Mouse (Mus musculus) hindbrain, embryonic 10.5 days (tissue): Measurements from ENCODE around the gene Gabrd. TPM values are rescaled to one million over a fixed set of nuclear protein-coding genes. Genes with fewer than 3 reads are reported as not detected.
"Not testable (repeated sequence)": the region's sequence is repeated elsewhere in the genome, so short reads cannot be mapped to it uniquely, and the experiment has no call there.

Experiments
- DNase-seq: peaks from one replicate; pipeline ENCODE4 v3.0.0-alpha.2; 2017; ENCODE audit warnings: low spot score
- H3K27ac ChIP-seq: fragments of 300-500 bp; sonication (generic); 2 replicates; pipeline ENCODE4 v1.5.1; 2016; ENCODE audit warnings: mild to moderate bottlenecking, moderate library complexity
- H3K27me3 ChIP-seq: fragments of 300-500 bp; sonication (generic); 2 replicates; pipeline ENCODE4 v1.6.1; 2016; ENCODE audit warnings: mild to moderate bottlenecking; ENCODE audit not compliant: poor library complexity, insufficient read depth, severe bottlenecking
- H3K36me3 ChIP-seq: fragments of 300-500 bp; sonication (generic); 2 replicates; pipeline ENCODE4 v1.6.1; 2016; ENCODE audit warnings: mild to moderate bottlenecking, moderate library complexity
- H3K4me1 ChIP-seq: fragments of 300-500 bp; sonication (generic); replicated peaks from 2 replicates; pipeline ENCODE4 v1.6.1; 2016; ENCODE audit warnings: mild to moderate bottlenecking
- H3K4me3 ChIP-seq: fragments of 300-500 bp; sonication (generic); 2 replicates; pipeline ENCODE4 v1.5.1; 2016; ENCODE audit warnings: mild to moderate bottlenecking, moderate library complexity
- H3K9me3 ChIP-seq: fragments of 300-500 bp; sonication (generic); 2 replicates; pipeline ENCODE4 v1.6.1; 2016; ENCODE audit warnings: mild to moderate bottlenecking, moderate library complexity
- WGBS: fragments of 180-500 bp; shearing (Covaris S2); methylation state at CpG from one replicate; pipeline ENCODE4 v1.1.7; 2016; 5-methylcytosine and 5-hydroxymethylcytosine counted together
- polyA plus RNA-seq: library from polyadenylated mRNA; unstranded; fragments of >200 nt; fragmentation: Nextera tagmentation; extraction: Ambion mirVana; gene quantifications from 2 replicates; pipeline ENCODE4 v1.2.1, GENCODE M21; 2016

The Gabrd gene
- polyA plus RNA-seq, result not detected in 2 replicates

DNA sequence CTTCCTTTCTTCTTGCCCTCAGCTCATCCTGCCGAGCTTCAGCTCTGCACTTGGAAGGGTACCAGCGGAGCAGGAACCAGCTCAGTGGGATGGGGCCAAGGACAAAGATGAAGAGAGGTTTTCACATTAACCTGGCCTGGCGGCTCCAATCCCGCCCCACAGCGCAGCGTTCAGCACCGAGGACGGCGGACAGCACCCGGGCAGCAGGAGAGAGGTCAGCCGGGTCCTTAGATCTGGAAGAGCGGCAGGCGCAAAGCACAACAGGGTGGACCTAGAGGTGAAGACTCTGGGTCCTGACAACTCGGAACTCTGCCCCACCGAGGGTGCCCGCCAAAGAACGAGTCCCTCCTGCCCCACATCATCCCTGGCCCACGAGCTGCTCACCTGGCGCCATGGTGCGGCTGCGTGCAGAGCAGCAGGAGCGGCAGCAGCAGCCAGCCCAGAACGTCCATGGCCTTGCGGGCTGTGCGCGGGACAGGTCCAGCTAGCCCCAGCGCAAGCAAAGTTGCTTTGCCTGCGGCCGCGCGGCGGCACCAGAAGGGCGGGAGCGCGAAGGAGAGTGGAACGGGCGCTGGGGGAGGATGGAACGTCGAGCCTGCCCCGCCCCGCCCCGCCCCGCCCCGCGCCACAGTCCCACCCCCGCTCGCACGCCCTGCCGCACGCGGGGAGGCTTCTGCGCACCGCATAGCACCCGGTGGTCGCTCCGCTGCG lies at the start of gene Gabrd:
Gene Gabrd (minus strand): TSS at position 602 of the 711 bp plus-strand sequence.
- Histone ChIP-seq H3K36me3 (no peaks in the 10 kb centered on the region), H3K27ac (no peak within 1 kb of the TSS), H3K27me3 (peaks cover 53% of the 10 kb centered on the region), H3K4me1 (peaks cover 11% of the 10 kb centered on the region), H3K9me3 (no peaks in the 10 kb centered on the region), H3K4me3 (peak within 1 kb of the TSS; percentile 52)
- peak; percentile 73 for DNase-seq
- 1% methylated on average over 54 of the region's 57 CpGs for WGBS

DNA sequence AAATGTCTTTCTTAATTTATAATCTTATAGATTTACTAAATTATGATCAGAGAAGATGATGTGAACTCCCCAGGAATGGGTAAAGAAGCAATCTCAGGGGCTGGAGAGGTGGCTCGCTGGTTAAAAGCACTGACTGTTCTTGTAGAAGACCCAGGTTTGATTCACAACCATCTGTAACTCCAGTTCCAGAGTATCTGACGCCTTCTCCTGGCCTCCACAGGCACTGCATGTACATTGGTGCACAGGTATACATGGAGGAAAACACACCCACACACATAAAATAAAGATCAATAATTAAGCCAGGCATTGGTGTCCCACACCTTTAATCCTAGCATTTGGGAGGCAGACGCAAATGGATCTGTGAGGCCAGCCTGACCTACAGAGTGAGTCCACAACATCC lies 44.9 kb upstream of the Gabrd start:
- H3K27ac ChIP-seq, result no peak overlapping the region
- no peaks in the 10 kb centered on the region for H3K4me1 ChIP-seq
- no peak overlapping the region for H3K4me3 ChIP-seq
- WGBS, result 71% methylated on average over 3 of the region's 3 CpGs
- DNase-seq, result no peak
- H3K36me3 ChIP-seq, result no peaks in the 10 kb centered on the region
- H3K27me3 ChIP-seq, result no peaks in the 10 kb centered on the region
- H3K9me3 ChIP-seq, result no peaks in the 10 kb centered on the region

DNA sequence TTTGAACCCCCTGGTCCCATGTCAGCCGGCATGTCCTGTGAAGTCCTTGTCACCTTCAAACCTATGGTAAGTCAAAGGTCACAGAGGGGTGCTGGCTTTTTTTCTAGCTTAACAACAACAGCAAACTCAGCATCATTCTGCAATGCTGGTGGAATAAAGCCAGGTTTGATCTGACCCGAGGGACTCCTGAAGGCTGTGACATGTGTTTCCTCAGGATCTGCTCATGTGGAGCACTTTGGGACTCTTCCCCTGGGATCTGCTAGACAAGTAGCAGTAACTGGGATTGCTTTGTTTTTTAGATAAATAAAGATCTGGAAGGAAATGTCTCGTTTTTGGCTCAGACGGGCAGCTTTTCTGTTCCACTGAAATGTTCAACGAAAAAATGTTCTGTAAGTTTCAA lies 36.1 kb upstream of the Gabrd start:
- Histone ChIP-seq H3K9me3 (0 out of 2 replicates have a peak, but pooled peaks cover 5% of the 10 kb centered on the region), H3K4me3 (no peak overlapping the region), H3K36me3 (no peaks in the 10 kb centered on the region), H3K4me1 (no peaks in the 10 kb centered on the region), H3K27ac (no peak overlapping the region), H3K27me3 (no peaks in the 10 kb centered on the region)
- WGBS, result 76% methylated on average over 5 of the region's 5 CpGs
- DNase-seq, result no peak

DNA sequence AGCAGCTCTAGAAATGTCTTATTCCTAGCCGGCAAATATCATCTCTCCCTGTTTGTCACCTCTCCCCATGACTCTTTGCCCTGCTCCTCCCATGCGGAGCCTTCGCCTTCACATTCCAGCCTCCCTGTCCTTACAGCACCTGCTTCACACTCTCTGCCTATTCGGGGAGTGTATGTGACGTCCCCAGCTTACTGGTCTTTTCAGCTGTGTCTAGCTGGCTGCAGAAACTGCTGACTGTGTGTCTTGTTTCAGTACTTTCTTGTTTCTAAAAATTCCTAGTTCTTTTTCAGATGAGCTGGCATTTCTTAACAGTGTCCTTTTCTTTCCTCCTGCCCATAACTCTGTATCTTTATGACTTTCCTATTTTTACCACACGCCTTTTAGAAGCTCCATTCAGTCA lies 34.4 kb upstream of the Gabrd start:
- no peaks in the 10 kb centered on the region for H3K36me3 ChIP-seq
- H3K4me1 ChIP-seq, result no peaks in the 10 kb centered on the region
- H3K9me3 ChIP-seq, result 0 out of 2 replicates have a peak, but pooled peaks cover 5% of the 10 kb centered on the region
- H3K27me3 ChIP-seq, result no peaks in the 10 kb centered on the region
- DNase-seq, result no peak
- H3K4me3 ChIP-seq, result no peak overlapping the region
- no peak overlapping the region for H3K27ac ChIP-seq
- WGBS, result 92% methylated on average over 6 of the region's 6 CpGs

DNA sequence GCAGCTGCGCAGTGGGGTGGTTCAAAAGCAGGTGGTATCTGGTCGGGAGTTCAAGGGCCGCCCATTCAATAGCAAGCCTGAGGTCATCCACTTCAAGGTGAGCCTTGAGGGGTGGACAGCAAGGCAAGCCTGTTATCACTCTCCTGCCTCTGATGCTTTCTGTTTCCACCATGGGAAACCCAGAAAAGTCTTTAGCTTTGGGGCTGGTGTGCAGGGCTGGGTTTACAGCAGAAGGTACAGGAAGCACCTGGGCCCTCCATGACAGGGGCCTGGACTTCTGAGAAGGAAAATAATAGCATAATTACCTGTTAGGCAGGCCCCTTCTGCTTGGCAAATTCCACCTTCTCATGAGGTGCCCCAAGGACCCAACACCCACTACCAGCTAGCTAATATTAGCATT lies 31.3 kb upstream of the Gabrd start:
- no peak for DNase-seq
- H3K4me3 ChIP-seq, result no peak overlapping the region

DNA sequence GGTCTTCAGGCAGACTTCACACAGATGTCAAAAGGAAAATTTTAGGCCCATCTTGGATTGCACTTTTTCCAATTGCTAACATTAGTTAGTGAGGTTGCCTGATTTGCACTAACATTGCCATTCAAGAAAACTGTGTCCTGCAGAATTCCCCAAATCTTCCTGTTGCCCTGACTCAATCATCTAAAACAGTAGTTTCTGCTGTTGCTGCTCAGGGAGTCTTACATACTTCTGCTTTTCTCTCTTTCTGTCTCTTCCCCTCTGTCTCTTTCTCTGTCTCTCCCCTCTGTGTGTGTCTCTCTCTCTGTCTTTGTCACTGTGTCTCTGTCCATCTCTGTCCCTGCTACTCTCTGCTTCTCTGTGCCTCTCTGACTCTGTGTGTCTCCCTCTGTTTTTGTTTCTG lies 30.5 kb upstream of the Gabrd start:
- Histone ChIP-seq H3K27ac (no peak overlapping the region), H3K4me1 (no peaks in the 10 kb centered on the region), H3K36me3 (no peaks in the 10 kb centered on the region; the same call in 1 of the 2 replicates), H3K9me3 (0 out of 2 replicates have a peak, but pooled peaks cover 5% of the 10 kb centered on the region), H3K27me3 (no peaks in the 10 kb centered on the region), H3K4me3 (no peak overlapping the region)
- DNase-seq, result no peak

More for the DNA sequence above, 31.3 kb upstream of the Gabrd start:
- 0 out of 2 replicates have a peak, but pooled peaks cover 5% of the 10 kb centered on the region for H3K9me3 ChIP-seq
- no peak overlapping the region for H3K27ac ChIP-seq
- no peaks in the 10 kb centered on the region for H3K27me3 ChIP-seq
- H3K36me3 ChIP-seq, result no peaks in the 10 kb centered on the region; the same call in 1 of the 2 replicates
- 89% methylated on average over 3 of the region's 3 CpGs for WGBS
- H3K4me1 ChIP-seq, result no peaks in the 10 kb centered on the region

DNA sequence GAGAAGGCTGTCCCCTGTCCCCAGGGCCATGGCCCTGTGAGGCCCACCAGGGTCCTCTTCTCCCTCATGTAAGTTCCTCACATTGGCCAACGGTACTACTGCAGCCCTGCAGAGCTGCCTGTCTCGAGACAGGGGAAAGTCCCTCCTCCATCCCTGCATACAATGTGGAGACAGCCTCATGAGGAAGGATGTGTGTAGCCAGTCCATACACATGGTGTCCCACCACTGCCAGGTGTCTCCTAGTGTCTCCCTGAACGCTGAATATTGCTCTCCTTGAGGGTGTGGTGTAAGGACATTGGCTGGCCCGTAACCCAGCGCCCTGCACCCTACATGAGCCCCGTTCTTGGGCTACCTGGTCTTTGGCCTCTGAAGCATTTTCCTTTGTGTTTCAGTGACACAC lies 28.4 kb upstream of the Gabrd start:
- no peak for DNase-seq
- Histone ChIP-seq H3K4me3 (no peak overlapping the region), H3K4me1 (no peaks in the 10 kb centered on the region), H3K9me3 (0 out of 2 replicates have a peak, but pooled peaks cover 5% of the 10 kb centered on the region), H3K36me3 (peaks cover 6% of the 10 kb centered on the region), H3K27me3 (no peaks in the 10 kb centered on the region), H3K27ac (no peak overlapping the region)
- 83% methylated on average over 6 of the region's 6 CpGs for WGBS

DNA sequence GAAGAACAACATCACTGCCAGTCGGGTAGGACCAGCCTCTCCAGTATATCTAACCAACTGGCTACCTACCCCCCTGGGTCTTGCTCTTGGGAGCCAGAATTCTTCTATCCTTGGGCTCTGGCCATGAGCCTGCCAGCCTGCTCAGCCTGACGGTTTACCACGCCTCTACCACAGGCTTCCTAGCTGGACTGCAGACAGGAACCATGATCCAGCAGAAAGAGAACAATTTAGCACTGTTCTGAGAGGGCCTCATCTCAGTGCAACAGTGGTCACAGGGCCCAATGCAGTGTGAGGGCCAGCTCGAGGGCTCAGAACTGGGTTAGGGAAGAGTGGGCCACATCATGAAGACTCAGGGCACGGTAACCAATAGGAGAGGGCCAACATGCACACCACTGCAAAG lies 26.1 kb upstream of the Gabrd start:
- WGBS, result 86% methylated on average over 5 of the region's 5 CpGs
- DNase-seq, result no peak

DNA sequence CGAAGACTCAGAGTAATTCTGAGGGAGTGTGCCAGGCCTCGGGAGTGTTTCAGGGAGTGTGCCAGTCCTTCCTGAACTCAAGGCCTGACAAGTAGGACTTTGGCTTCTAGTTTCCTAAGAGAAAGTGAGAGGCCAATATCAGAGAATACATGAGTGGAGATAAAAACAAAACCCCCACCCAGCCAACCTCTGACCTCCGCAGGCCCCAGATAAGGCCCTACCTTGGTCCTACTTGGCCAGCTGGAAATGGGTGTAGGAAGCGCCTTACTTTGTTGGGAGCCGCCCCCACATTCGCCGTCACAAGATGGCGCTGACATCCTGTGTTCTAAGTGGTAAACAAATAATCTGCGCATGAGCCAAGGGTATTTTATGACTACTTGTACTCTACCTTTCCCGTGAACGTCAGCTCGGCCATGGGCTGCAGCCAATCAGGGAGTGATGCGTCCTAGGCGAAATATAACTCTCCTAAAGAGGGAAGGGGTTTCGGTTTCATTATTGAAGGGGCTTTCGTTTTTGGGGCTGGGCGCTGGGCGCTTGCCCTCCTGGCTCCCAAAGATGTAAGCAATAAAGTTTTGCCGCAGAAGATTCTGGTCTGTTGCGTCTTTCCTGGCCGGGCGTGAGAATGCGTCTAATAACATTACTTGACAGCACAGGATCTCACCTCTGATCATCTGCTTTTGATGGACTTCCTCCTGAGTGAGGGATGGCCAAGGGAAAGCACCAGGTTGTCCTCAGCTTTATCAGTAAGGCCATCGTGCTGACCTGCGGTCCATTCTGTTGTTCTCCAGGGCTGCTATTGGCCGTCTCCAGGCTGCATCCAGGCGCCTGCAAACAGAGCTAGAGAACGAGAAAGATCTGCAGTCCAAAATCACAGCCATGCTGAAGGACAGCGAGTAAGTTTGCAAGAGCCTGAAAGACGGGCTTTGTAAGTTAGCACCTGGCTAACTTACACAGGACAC lies 23.8 kb upstream of the Gabrd start:
- H3K27me3 ChIP-seq, H3K4me1 ChIP-seq, DNase-seq, H3K4me3 ChIP-seq, H3K27ac ChIP-seq, H3K9me3 ChIP-seq: not testable (repeated sequence)
- WGBS, result 87% methylated on average over 23 of the region's 30 CpGs
- peaks cover 36% of the 10 kb centered on the region for H3K36me3 ChIP-seq

More for the DNA sequence above, 26.1 kb upstream of the Gabrd start:
- Histone ChIP-seq H3K9me3 (no peaks in the 10 kb centered on the region), H3K27me3 (no peaks in the 10 kb centered on the region), H3K4me3 (no peak overlapping the region), H3K27ac (no peak overlapping the region), H3K36me3 (peaks cover 28% of the 10 kb centered on the region), H3K4me1 (no peaks in the 10 kb centered on the region)

DNA sequence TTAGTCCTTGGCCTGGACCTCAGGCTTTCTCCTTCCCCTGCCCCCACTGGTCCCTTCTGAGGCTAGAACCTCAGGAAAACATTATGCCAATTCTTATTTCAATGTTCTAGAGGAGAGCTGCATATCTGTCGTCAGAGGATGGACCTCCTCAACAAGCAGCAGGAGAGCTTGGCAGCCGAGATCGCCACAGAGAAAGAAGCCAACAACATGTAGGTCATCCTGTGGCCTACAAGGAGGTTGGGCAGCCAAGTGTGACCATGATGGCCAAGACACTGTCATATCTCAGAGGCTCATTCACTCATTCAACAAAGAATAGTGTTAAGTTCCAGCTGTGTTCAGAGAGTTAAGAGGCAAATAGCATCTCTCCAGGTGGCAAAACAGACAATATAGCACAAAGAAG lies 22.2 kb upstream of the Gabrd start:
- no peak for DNase-seq
- Histone ChIP-seq H3K27ac (no peak overlapping the region), H3K4me3 (no peak overlapping the region), H3K9me3 (no peaks in the 10 kb centered on the region), H3K27me3 (no peaks in the 10 kb centered on the region), H3K36me3 (peaks cover 36% of the 10 kb centered on the region), H3K4me1 (no peaks in the 10 kb centered on the region)
- whole genome bisulfite sequencing, result 85% methylated on average over 3 of the region's 3 CpGs

DNA sequence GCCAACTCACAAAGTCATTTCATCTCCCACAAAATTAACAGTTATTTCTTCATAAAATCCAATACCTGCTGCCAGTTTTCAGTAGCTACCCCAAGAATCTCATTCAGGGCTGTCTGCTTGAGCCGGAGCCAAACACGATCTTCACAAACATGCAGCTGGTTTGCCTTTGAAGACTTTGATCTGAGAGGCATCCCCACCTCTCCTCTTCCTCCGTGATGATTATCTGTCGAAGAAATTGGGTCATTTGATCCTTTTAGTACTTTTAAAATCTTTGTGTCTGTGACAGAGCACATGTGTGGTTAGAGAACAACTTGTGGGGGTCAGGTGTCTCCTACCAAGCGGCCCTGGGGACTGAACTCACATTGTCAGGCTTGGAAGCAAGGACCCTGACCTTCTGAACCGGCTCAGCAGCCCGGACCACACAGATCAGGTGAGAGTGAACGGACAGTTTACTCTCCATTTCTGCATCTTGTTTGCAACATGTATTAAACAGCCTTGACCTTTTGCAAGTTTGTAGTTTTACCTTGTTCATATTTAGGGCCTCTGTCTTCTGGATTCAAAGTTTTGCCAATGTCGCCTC lies 16.8 kb upstream of the Gabrd start:
- DNase-seq, result no peak
- no peak overlapping the region for H3K4me3 ChIP-seq
- no peaks in the 10 kb centered on the region for H3K9me3 ChIP-seq
- 83% methylated on average over 9 of the region's 9 CpGs for WGBS
- H3K36me3 ChIP-seq, result peaks cover 15% of the 10 kb centered on the region
- no peaks in the 10 kb centered on the region for H3K27me3 ChIP-seq
- peaks cover 8% of the 10 kb centered on the region for H3K4me1 ChIP-seq
- H3K27ac ChIP-seq, result no peak overlapping the region

DNA sequence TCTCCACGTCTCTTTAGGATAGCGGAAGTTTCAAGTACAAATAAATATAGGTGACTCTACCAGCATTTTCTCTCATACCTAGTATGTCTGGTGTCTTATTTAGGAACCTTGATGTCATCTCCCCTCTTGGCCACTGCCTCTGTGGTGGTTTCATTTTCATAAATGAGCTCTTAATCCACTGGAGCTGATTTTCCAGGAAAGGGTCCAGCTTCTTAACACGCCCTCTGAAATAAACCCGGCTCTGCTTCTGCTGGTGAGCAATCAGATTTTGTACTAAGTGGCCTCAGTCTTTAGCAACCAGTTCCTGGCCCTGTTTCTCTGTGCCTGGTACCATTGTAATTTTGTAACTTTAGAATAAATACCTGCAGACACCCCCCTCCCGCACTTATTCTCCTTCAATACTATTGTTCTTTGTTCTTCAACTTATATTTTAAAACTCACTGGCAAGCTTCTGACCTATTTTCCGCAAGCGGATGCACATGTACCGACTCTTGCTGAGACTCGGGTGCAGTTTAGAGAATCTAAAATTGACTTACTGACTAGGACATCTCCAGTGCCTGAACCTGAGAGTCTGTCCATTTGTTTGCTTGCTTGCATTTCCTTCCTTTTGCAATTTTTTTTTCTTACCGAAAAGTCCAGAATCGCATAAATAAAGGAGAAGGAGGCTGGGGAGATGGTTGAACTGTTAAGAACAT lies 15.9 kb upstream of the Gabrd start:
- no peak overlapping the region for H3K27ac ChIP-seq
- H3K9me3 ChIP-seq, result no peaks in the 10 kb centered on the region
- peaks cover 17% of the 10 kb centered on the region for H3K4me1 ChIP-seq
- DNase-seq, result no peak
- H3K27me3 ChIP-seq, result no peaks in the 10 kb centered on the region
- no peak overlapping the region for H3K4me3 ChIP-seq
- WGBS, result 93% methylated on average over 11 of the region's 11 CpGs
- H3K36me3 ChIP-seq, result 0 out of 2 replicates have a peak, but pooled peaks cover 5% of the 10 kb centered on the region
